Mouse (Mus musculus): ENCODE data around the gene Mettl27. TPM values are rescaled to one million over a fixed set of nuclear protein-coding genes. Genes with fewer than 3 reads are reported as not detected.
A peak's percentile ranks its signal among the peaks of the same experiment; 100 is the strongest.

Mettl27 gene
- polyA plus RNA-seq, 1 experiment from 2014 or later = 9.4 TPM

GRCm38 (mm10) chr5:134914510-134914909 is 17.7 kb upstream of the Mettl27 start:
- Histone ChIP-seq H3K4me3 (ENCODE audit: low read depth, low read length) (no peak overlapping the region), H3K4me2 (replicated peaks; ENCODE audit: low read depth) (no peak overlapping the region), H3K27me3 (ENCODE audit: control insufficient read depth, insufficient read depth, low read length) (no peaks in the 10 kb centered on the region), H3K36me3 (ENCODE audit: control insufficient read depth, insufficient read depth, low read length) (no peaks in the 10 kb centered on the region), H3K4me1 (replicated peaks; ENCODE audit: control insufficient read depth, insufficient read depth) (no peaks in the 10 kb centered on the region), H3K9me3 (ENCODE audit: control insufficient read depth, low read length) (no peaks in the 10 kb centered on the region), H3K27ac (replicated peaks) (no peak overlapping the region), H3K9ac (ENCODE audit: low read length) (no peak overlapping the region)
- DNase-seq (ENCODE audit: low spot score) (no peak), ATAC-seq (ENCODE audit: low FRiP score, low TSS enrichment) (no peak)
- WGBS = 73% methylated on average over 8 of the region's 8 CpGs
- TF ChIP-seq CTCF (IDR thresholded peaks at IDR 0.05; ENCODE audit: low read depth) (no peak), EP300 (optimal IDR thresholded peaks at IDR 0.05) (no peak)

- Histone ChIP-seq H3K4me2 (replicated peaks; ENCODE audit: low read depth) (no peak within 1 kb of the TSS), H3K9ac (ENCODE audit: low read length) (no peak within 1 kb of the TSS), H3K27ac (replicated peaks) (no peak within 1 kb of the TSS), H3K4me3 (ENCODE audit: low read depth, low read length) (no peak within 1 kb of the TSS), H3K9me3 (ENCODE audit: control insufficient read depth, low read length) (no peaks in the 10 kb centered on the region), H3K27me3 (ENCODE audit: control insufficient read depth, insufficient read depth, low read length) (no peaks in the 10 kb centered on the region), H3K36me3 (ENCODE audit: control insufficient read depth, insufficient read depth, low read length) (no peaks in the 10 kb centered on the region), H3K4me1 (replicated peaks; ENCODE audit: control insufficient read depth, insufficient read depth) (no peaks in the 10 kb centered on the region)
- DNase-seq (ENCODE audit: low spot score) (no peak), ATAC-seq (ENCODE audit: low FRiP score, low TSS enrichment) (no peak)
- TF ChIP-seq EP300 (optimal IDR thresholded peaks at IDR 0.05) (no peak), CTCF (IDR thresholded peaks at IDR 0.05; ENCODE audit: low read depth) (no peak)
- WGBS = 81% methylated on average over 8 of the region's 8 CpGs
Measured at GRCm38 (mm10) chr5:134915311-134915710, 16.9 kb upstream of the Mettl27 start, which contains the start of gene Cldn13. Gene Cldn13 (minus strand): TSS chr5:134915526.

- no peaks in the 10 kb centered on the region for H3K36me3 ChIP-seq (ENCODE audit: control insufficient read depth, insufficient read depth, low read length)
- H3K27ac ChIP-seq (replicated peaks) = no peak overlapping the region
- TF ChIP-seq CTCF (IDR thresholded peaks at IDR 0.05; ENCODE audit: low read depth) = peak; percentile 82
- TF ChIP-seq EP300 (optimal IDR thresholded peaks at IDR 0.05) = no peak
- 51% methylated on average over 16 of the region's 16 CpGs for WGBS
- no peak overlapping the region for H3K9ac ChIP-seq (ENCODE audit: low read length)
- ATAC-seq (ENCODE audit: low FRiP score, low TSS enrichment) (peak; percentile 56; the same call in 1 of the 2 replicates), DNase-seq (ENCODE audit: low spot score) (peak; percentile 68)
- no peaks in the 10 kb centered on the region for H3K4me1 ChIP-seq (replicated peaks; ENCODE audit: control insufficient read depth, insufficient read depth)
- H3K4me3 ChIP-seq (ENCODE audit: low read depth, low read length) = no peak overlapping the region
- no peaks in the 10 kb centered on the region for H3K9me3 ChIP-seq (ENCODE audit: control insufficient read depth, low read length)
- no peaks in the 10 kb centered on the region for H3K27me3 ChIP-seq (ENCODE audit: control insufficient read depth, insufficient read depth, low read length)
- no peak overlapping the region for H3K4me2 ChIP-seq (replicated peaks; ENCODE audit: low read depth)
Measured at GRCm38 (mm10) chr5:134918071-134918832, 13.9 kb upstream of the Mettl27 start.

- no peaks in the 10 kb centered on the region for H3K9me3 ChIP-seq (ENCODE audit: control insufficient read depth, low read length)
- no peak overlapping the region for H3K4me3 ChIP-seq (ENCODE audit: low read depth, low read length)
- no peaks in the 10 kb centered on the region for H3K36me3 ChIP-seq (ENCODE audit: control insufficient read depth, insufficient read depth, low read length)
- H3K4me1 ChIP-seq (replicated peaks; ENCODE audit: control insufficient read depth, insufficient read depth) = no peaks in the 10 kb centered on the region
- no peak for DNase-seq (ENCODE audit: low spot score)
- no peak for TF ChIP-seq EP300 (optimal IDR thresholded peaks at IDR 0.05)
- no peak for TF ChIP-seq CTCF (IDR thresholded peaks at IDR 0.05; ENCODE audit: low read depth)
- no peak overlapping the region for H3K27ac ChIP-seq (replicated peaks)
- no peak overlapping the region for H3K4me2 ChIP-seq (replicated peaks; ENCODE audit: low read depth)
- no peak overlapping the region for H3K9ac ChIP-seq (ENCODE audit: low read length)
- H3K27me3 ChIP-seq (ENCODE audit: control insufficient read depth, insufficient read depth, low read length) = no peaks in the 10 kb centered on the region
- WGBS = 76% methylated on average over 3 of the region's 3 CpGs
- ATAC-seq (ENCODE audit: low FRiP score, low TSS enrichment) = no peak
Measured at GRCm38 (mm10) chr5:134919097-134919496, 13.1 kb upstream of the Mettl27 start.

GRCm38 (mm10) chr5:134920106-134920687 is 12.0 kb upstream of the Mettl27 start:
- H3K27me3 ChIP-seq (ENCODE audit: control insufficient read depth, insufficient read depth, low read length) = no peaks in the 10 kb centered on the region
- H3K4me1 ChIP-seq (replicated peaks; ENCODE audit: control insufficient read depth, insufficient read depth) = no peaks in the 10 kb centered on the region
- H3K9ac ChIP-seq (ENCODE audit: low read length) = no peak overlapping the region
- H3K9me3 ChIP-seq (ENCODE audit: control insufficient read depth, low read length) = no peaks in the 10 kb centered on the region
- TF ChIP-seq CTCF (IDR thresholded peaks at IDR 0.05; ENCODE audit: low read depth) = no peak
- TF ChIP-seq EP300 (optimal IDR thresholded peaks at IDR 0.05) = no peak
- WGBS = 73% methylated on average over 6 of the region's 6 CpGs
- H3K4me3 ChIP-seq (ENCODE audit: low read depth, low read length) = no peak overlapping the region
- DNase-seq (ENCODE audit: low spot score) = no peak
- no peak for ATAC-seq (ENCODE audit: low FRiP score, low TSS enrichment)
- H3K4me2 ChIP-seq (replicated peaks; ENCODE audit: low read depth) = no peak overlapping the region
- H3K27ac ChIP-seq (replicated peaks) = no peak overlapping the region
- no peaks in the 10 kb centered on the region for H3K36me3 ChIP-seq (ENCODE audit: control insufficient read depth, insufficient read depth, low read length)

- ATAC-seq (ENCODE audit: low FRiP score, low TSS enrichment) (no peak), DNase-seq (ENCODE audit: low spot score) (no peak)
- Histone ChIP-seq H3K4me1 (replicated peaks; ENCODE audit: control insufficient read depth, insufficient read depth) (no peaks in the 10 kb centered on the region), H3K27ac (replicated peaks) (no peak overlapping the region), H3K9ac (ENCODE audit: low read length) (no peak overlapping the region), H3K4me3 (ENCODE audit: low read depth, low read length) (no peak overlapping the region), H3K9me3 (ENCODE audit: control insufficient read depth, low read length) (no peaks in the 10 kb centered on the region), H3K27me3 (ENCODE audit: control insufficient read depth, insufficient read depth, low read length) (no peaks in the 10 kb centered on the region), H3K36me3 (ENCODE audit: control insufficient read depth, insufficient read depth, low read length) (no peaks in the 10 kb centered on the region), H3K4me2 (replicated peaks; ENCODE audit: low read depth) (no peak overlapping the region)
- TF ChIP-seq EP300 (optimal IDR thresholded peaks at IDR 0.05) = no peak
- TF ChIP-seq CTCF (IDR thresholded peaks at IDR 0.05; ENCODE audit: low read depth) = no peak
- WGBS = 89% methylated on average over 8 of the region's 8 CpGs
Measured at GRCm38 (mm10) chr5:134921106-134921505, 11.1 kb upstream of the Mettl27 start.

Data from stomach, postnatal 0 days (tissue).